Mouse (Mus musculus) large intestine, adult 2 months (tissue): Measurements from ENCODE around the gene Dusp1. TPM values are rescaled to one million over a fixed set of nuclear protein-coding genes. Genes with fewer than 3 reads are reported as not detected.
A peak's percentile ranks its signal among the peaks of the same experiment; 100 is the strongest.

Experiments used
- DNase-seq: peaks from one replicate; pipeline ENCODE4 v3.0.0-alpha.2; 2012; ENCODE audit warnings: low read depth, low spot score
- WGBS: fragments of 180-500 bp; shearing (Covaris S2); methylation state at CpG from one replicate; pipeline ENCODE4 v1.1.7; 2018; 5-methylcytosine and 5-hydroxymethylcytosine counted together
- polyA plus RNA-seq: library from polyadenylated mRNA; depleted of rRNA; stranded (reverse); fragments of >200 nt; gene quantifications from 2 replicates; pipeline ENCODE4 v1.2.3, GENCODE M21; 2012

Gene Dusp1
- polyA plus RNA-seq, 1 experiment, result 23.4 TPM

GRCm38 (mm10) chr17:26531395-26532027 lies 30.4 kb downstream of the Dusp1 start:
- 83% methylated on average over 7 of the region's 7 CpGs for WGBS
- DNase-seq, result no peak

- WGBS, result 57% methylated on average over 3 of the region's 3 CpGs
- no peak for DNase-seq
Observed at GRCm38 (mm10) chr17:26530590-26531081, 31.3 kb downstream of the Dusp1 start.

- WGBS, result 72% methylated on average over 5 of the region's 5 CpGs
- no peak for DNase-seq
Observed at GRCm38 (mm10) chr17:26529791-26530241, 32.1 kb downstream of the Dusp1 start.

GRCm38 (mm10) chr17:26528751-26529150 lies 33.2 kb downstream of the Dusp1 start:
- no peak for DNase-seq
- WGBS, result 84% methylated on average over 6 of the region's 6 CpGs

- 96% methylated on average over 9 of the region's 9 CpGs for WGBS
Observed at GRCm38 (mm10) chr17:26527291-26527690, 34.6 kb downstream of the Dusp1 start.

GRCm38 (mm10) chr17:26525316-26525715 lies 36.6 kb downstream of the Dusp1 start:
- 76% methylated on average over 7 of the region's 7 CpGs for WGBS

More at GRCm38 (mm10) chr17:26527291-26527690, 34.6 kb downstream of the Dusp1 start:
- DNase-seq, result no peak

GRCm38 (mm10) chr17:26524801-26525200 lies 37.1 kb downstream of the Dusp1 start:
- 85% methylated on average over 4 of the region's 4 CpGs for WGBS
- DNase-seq, result no peak

More at GRCm38 (mm10) chr17:26525316-26525715, 36.6 kb downstream of the Dusp1 start:
- no peak for DNase-seq

GRCm38 (mm10) chr17:26524316-26524715 lies 37.6 kb downstream of the Dusp1 start:
- DNase-seq, result no peak

GRCm38 (mm10) chr17:26522711-26523110 lies 39.2 kb downstream of the Dusp1 start:
- peak; percentile 99 for DNase-seq
- WGBS, result 19% methylated on average over 4 of the region's 4 CpGs

- WGBS, result 79% methylated on average over 3 of the region's 3 CpGs
- no peak for DNase-seq
Observed at GRCm38 (mm10) chr17:26518306-26518705, 43.6 kb downstream of the Dusp1 start.

GRCm38 (mm10) chr17:26515675-26516074 lies 46.3 kb downstream of the Dusp1 start:
- DNase-seq, result no peak
- 76% methylated on average over 4 of the region's 4 CpGs for WGBS

GRCm38 (mm10) chr17:26514581-26515030 lies 47.3 kb downstream of the Dusp1 start:
- WGBS, result 70% methylated on average over 3 of the region's 3 CpGs
- no peak for DNase-seq

GRCm38 (mm10) chr17:26513459-26514290 lies 48.3 kb downstream of the Dusp1 start:
- WGBS, result 86% methylated on average over 6 of the region's 6 CpGs
- DNase-seq, result no peak

GRCm38 (mm10) chr17:26512961-26513360 lies 49.0 kb downstream of the Dusp1 start:
- 45% methylated on average over 7 of the region's 7 CpGs for WGBS
- DNase-seq, result no peak

- DNase-seq, result no peak
- 70% methylated on average over 7 of the region's 7 CpGs for WGBS
Observed at GRCm38 (mm10) chr17:26511816-26512774, 49.8 kb downstream of the Dusp1 start.

- no peak for DNase-seq
- 79% methylated on average over 4 of the region's 4 CpGs for WGBS
Observed at GRCm38 (mm10) chr17:26511256-26511655, 50.7 kb downstream of the Dusp1 start.

GRCm38 (mm10) chr17:26510146-26511045 lies 51.5 kb downstream of the Dusp1 start:
- DNase-seq, result no peak
- 86% methylated on average over 15 of the region's 15 CpGs for WGBS

- DNase-seq, result peak; percentile 71
Observed at GRCm38 (mm10) chr17:26508961-26509771, 52.8 kb downstream of the Dusp1 start.

More at GRCm38 (mm10) chr17:26508961-26509771, 52.8 kb downstream of the Dusp1 start:
- 23% methylated on average over 25 of the region's 25 CpGs for WGBS
